Mouse (Mus musculus) embryonic stem cell, embryonic (primary cell): Measurements from ENCODE around the gene P3h2.

Experiments
- CTCF ChIA-PET, 4 experiments: fragments of 300-600 bp in 2 of 4; fragments of 350-600 bp in 2 of 4; sonication (Branson Sonifier 250); formaldehyde crosslinking; loops; one replicate each; lab custom pipeline; 2022; ENCODE audit warnings: inconsistent platforms in 2 of 4; lab: Charles Lee
- POLR2A ChIA-PET, 4 experiments: fragments of 300-600 bp in 2 of 4; fragments of 350-600 bp in 2 of 4; sonication (Branson Sonifier 250); formaldehyde crosslinking; loops; one replicate each; lab custom pipeline; 2022; ENCODE audit warnings: antibody characterized with exemption in 4 of 4, inconsistent platforms in 1 of 4; lab: Charles Lee

The P3h2 gene

DNA sequence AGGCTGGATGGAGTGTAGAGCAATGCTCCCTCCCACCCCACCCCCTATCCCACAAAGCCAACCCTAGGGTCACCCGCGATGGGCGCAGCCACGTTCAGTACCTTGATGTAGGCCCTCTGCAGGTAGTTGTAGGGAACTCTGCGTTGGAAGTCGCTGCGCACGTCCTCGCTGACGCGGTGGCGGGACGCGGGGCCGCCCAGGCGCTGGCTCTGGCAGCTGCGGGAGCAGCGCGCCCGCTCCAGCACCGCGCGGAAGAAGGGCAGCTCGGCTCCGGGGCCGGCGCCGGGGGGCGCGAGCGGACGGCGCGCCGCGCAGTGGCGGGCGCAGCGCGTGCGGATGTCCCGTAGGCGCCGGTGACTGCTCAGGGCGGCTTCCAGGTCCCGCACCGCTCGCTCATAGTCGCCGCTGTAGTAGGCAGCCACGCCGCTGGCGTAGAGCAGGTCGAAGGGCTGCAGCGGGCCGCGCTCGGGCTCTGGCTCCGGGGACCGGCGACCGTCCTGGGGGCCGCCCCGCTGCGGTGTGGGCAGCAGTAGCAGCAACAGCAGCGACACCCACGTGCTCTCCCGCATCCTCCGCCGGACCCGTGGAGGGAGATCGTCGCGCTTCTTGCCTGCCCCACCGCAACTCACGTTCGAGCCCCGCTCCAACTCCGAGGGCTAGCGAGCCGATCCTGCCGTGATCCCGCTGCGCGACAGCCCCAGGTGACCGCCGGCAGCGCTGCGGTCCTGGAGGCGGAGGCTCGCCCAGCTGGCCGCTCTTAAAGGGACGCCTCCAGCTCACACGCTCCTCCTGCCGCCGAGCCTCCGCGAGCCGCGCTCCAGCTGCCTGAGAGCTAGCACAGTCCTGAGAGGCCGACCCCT lies at the start of gene P3h2:
Gene P3h2, minus strand, starts transcription at position 670 of the 860 bp plus-strand sequence.
- ChIA-PET POLR2A (interaction anchor here in 1 of 4 experiments (1.1 kb wide), 1 partner anchor 24 kb away, joined by 3 read pairs; no protein-coding TSS in a partner anchor), CTCF (no interaction called here)

DNA sequence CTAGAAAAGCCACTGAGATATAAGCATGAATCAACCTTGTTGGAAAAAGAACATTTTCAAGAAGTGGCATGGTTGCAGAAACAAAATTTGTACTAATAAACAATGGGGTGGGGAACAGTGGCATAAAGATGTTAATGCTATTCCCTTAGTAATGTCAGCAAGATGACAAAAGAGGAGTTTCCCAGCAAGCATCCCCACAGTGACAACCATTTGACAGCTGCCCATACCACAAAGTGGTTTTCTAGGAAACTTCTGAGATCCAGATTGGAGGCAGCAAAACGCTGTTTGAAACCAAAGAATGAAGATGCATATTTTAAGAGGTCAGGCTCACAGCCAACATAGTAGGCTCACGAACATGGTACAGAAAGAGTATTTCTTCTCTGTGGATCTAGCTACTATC lies 46.7 kb upstream of the P3h2 start:
- ChIA-PET POLR2A (interaction anchor here in 1 of 4 experiments (0.6 kb wide), 1 partner anchor 1584 kb away, joined by 5 read pairs; no protein-coding TSS in a partner anchor), CTCF (interaction anchor here in 1 of 4 experiments (0.5 kb wide), 1 partner anchor 626 kb away, joined by 15 read pairs; no protein-coding TSS in a partner anchor)

DNA sequence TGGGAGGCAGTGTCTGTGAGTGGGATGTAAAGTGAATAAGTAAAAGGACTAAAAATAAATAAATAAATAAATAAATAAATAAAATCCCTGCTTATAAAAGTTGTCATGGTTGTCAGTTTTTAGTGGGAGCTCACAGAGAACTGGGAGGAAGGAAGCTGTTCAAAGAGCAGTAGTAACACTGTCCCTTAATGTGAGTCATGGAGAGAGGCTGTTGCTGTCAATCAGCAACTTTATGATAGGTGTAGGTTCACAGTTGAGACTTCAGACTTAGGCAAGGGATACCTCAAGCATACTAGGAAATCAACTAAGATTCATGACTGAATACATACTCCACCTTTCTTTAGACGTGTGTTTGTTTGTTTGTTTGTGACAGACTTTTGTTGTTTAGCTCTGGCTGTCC lies 45.4 kb upstream of the P3h2 start:
- CTCF ChIA-PET: no interaction called here

DNA sequence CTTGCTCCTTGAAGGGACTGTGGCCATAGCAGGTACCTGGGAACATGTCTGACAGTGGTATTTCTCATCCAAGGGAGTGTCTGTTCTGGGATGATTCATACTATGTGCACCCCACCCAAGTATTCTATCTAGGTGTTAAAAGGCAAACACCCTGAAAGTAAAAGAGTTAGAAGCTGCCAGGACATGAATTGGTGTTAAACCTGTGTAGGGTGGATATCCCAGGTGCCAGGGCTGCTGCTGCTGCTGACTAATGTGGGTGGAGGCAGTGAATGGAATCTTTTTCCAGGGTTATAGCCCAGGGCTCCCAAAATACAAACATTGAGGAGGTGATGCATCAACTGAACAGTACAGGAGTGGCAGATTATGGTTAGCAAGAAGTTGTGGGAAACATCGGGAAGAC lies 41.3 kb upstream of the P3h2 start:
- CTCF ChIA-PET: no interaction called here
- POLR2A ChIA-PET: no interaction called here

More for the DNA sequence above, 45.4 kb upstream of the P3h2 start:
- POLR2A ChIA-PET: no interaction called here

DNA sequence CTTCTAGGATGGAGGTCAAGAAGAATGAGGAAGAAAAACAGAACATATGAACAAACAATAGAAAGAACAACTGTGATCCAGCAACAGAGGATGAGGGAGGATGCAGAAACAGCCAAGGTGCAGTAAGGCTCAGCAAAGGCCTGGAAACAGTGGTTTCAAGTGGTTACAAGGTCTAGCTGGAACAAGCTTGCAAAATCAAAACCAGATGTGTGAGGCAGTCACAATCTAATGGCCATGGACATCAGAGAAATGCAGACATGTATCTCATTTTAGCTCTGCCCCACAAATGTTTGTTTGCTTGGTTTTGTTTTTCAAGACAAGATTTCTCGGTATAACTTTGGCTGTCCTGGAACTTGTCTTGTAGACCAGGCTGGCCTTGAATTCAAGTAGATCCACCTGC lies 25.5 kb upstream of the P3h2 start:
- ChIA-PET CTCF (no interaction called here), POLR2A (no interaction called here)

DNA sequence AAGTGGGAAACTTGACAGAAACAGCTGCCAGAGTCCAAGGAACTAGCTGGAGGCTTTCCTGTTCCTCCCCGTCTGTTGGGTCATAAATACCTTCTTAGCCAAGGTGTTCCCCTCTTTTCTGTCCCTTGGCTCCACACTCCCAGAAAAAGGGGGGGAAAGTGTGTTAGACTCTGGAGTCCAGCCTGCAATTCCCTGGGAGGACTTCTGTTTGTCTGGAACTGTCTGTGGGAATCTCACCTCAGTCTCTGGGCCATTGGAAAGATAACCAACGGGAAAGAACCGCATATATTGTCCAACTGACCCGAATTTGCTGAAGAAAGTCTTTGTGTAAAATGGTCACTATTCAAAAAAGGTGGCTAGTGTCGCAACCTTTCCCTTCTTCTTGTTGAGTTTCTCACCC lies 1.0 kb upstream of the P3h2 start:
- ChIA-PET POLR2A (interaction anchor here in 1 of 4 experiments (1.1 kb wide), 1 partner anchor 23 kb away, joined by 3 read pairs; no protein-coding TSS in a partner anchor), CTCF (no interaction called here)

DNA sequence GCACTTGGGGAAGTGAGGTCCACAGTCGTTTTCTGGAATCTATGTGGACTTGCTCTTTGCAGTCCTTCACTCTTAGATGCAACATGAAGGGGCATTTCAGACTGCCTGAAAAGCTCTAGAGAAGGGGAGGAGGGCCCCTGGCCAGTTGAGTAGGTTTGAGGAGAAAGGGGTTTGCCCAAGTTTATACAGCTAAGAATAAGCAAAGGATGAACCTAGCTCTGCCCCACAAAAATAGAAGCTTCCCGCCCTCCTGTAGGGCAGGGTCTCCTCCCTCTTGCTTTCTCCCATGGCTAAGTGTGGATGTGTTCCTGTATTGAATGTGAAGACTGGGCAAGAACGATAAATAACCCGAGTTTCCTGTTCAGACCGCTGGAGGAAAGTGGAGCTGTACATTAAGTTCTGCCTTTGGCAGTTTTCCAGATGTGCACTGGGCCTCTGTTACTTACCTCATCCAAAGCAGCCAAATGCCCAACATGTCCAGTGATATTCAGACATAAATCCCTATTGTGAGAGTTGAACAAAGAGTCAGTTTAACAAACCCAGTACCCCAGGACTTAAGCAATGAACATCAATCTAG lies 545 bp upstream of the P3h2 start:
- ChIA-PET POLR2A (interaction anchor here in 1 of 4 experiments (1.1 kb wide), 1 partner anchor 23 kb away, joined by 3 read pairs; no protein-coding TSS in a partner anchor), CTCF (no interaction called here)

DNA sequence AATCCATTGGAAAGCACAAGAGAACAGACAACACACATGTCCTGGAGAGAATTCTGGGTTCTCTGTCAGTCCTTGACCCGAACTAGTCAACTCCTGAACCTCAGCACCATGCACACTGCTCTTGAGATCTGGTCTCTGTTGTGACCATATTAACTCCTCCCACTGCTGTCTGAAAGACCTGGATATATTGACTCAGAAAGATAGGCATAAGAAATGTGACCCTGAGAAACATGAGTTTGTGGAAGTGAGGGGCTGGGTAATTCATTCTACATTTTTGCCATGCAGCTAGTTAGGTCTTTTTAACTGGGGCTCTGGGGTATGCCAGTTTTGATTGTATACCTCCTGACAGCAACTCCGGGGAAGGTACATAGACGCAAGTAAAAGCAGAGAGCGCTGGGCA lies 1.3 kb downstream of the P3h2 start:
- ChIA-PET POLR2A (no interaction called here), CTCF (no interaction called here)

DNA sequence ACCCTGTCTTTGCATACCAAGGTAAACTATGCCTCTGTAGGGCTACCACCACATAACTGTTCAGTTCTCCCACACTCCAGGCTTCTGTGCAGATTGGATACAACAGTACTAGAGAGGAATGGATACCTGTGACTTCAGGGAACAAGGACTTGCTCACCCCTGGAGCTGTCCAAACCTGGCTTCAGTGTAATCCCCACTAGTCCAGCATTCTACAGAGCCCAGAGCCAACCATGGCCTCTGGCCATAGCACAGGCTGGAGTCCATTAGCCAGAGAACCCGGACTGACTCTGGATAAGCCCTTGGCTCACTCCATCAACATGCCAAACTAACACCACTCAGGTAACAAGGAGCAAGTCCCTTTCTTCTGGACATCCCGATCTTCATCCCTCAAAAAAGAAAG lies 2.7 kb downstream of the P3h2 start:
- ChIA-PET CTCF (no interaction called here), POLR2A (interaction anchor here in 1 of 4 experiments (0.6 kb wide), 1 partner anchor 1038 kb away, joined by 5 read pairs; no protein-coding TSS in a partner anchor)

DNA sequence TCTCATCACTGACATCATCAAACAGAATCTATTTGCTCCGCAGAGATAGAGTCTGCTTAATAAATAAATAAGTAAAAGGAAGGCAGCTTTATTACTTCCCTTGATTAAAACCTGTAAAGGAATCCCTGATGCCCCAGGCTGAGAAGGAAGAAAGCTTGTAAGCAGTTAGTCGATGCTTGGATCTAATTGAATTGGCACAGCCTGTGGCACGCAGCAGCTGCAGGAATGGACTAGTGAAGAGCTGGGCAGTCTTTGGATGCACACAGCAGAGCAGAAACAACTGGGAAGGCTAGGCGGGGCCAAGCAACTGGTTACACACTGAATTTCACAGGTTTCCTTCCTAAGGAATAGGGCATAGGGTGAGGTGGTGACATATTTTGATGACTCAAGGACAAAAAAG lies 5.4 kb downstream of the P3h2 start:
- POLR2A ChIA-PET: interaction anchor here in 2 of 4 experiments (0.6 to 1.2 kb wide), 3 partner anchors 17 to 265 kb away, joined by 3 to 4 read pairs (median 3); no protein-coding TSS in a partner anchor
- CTCF ChIA-PET: interaction anchor here in 2 of 4 experiments (0.6 kb wide), 2 partner anchors 107 to 278 kb away, joined by 3 to 4 read pairs; no protein-coding TSS in a partner anchor

DNA sequence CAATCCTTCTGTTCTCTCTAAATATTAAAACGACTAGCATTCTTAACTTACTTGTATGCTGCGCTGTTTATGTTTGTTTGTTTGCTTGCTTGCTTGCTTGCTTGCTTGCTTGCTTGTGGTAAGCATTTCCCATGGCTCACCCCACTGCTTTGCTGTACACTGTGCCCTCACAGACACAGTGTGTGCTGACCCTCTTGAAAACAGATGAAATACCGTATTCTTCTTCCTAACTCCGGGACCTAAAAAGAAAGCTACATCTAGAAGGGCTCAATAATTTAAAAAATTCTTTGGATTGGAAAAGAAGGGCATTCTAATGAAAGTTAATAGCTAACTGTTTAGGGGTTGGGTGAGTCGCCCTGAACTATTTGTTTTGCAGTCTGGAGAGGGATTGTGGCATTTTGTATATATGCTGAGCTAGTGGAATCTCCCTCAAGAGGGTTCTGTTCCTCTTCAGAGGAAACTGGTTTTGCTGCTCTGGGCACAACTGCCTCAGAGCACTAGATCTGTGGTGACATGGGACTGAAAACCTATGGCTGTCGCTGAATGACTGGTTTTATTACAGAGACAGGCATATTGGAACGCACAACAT lies 9.8 kb downstream of the P3h2 start:
- ChIA-PET CTCF (no interaction called here), POLR2A (interaction anchor here in 1 of 4 experiments (0.6 to 1.1 kb wide), 2 partner anchors 13 to 621 kb away, joined by 3 read pairs; no protein-coding TSS in a partner anchor)

DNA sequence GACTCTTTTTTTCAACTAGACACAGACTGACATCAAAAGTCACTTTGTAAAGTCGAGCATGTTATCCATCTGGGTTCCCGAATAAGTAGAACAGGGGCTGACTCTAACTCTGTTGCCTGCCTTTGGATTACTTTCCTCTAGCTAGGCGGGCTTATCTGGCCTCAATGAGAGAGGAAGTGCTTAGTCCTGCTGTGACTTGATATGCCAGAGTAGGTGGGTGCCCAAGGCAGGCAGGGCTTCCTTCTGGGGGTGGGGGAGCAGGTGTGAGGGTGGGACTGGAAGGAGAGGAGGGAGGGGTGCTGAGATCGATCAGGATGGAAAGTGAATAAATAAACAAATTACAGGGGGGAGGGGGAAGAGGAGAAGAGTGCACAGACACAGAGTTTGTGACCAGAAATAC lies 11.7 kb downstream of the P3h2 start:
- CTCF ChIA-PET: no interaction called here
- POLR2A ChIA-PET: no interaction called here

DNA sequence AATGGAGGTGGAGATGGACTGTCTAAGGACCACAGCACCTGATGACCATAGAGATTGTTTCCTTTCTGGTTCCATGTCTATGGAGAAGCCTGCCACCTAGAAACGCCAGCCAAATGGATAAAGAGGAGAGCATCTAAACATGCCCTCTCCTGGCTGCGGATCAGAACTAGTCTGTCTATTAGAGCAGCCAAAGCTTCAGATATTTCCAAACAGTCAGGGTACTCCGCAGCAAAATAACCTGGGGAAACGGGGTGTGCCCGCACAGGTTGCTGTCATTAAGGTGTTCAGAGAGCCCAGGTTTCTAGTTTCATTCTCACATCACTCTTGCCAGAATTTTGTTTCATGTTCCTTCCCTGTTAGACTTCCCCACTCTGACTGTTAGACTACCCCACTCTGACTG lies 16.6 kb downstream of the P3h2 start:
- CTCF ChIA-PET: no interaction called here

DNA sequence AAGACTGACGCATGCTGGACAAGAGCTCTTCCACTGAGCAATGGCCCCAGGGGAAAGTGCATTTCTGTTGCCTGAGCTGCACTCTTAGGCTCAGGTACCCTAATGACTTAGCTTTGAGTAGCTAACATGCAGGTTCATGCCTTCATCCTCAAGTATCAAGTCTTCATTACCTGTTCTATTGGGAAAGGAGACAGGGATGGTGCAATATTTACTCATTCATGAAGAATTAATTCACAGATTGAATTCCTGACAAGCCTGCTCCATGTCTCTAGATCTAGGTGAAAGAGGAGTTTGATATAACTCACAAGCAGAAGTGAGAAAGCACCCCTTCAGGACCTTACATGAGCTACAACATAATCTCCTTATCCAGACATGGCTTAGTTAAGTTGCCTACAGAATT lies 17.3 kb downstream of the P3h2 start:
- ChIA-PET CTCF (interaction anchor here in 1 of 4 experiments (0.7 kb wide), 1 partner anchor 458 kb away, joined by 9 read pairs; no protein-coding TSS in a partner anchor), POLR2A (interaction anchor here in 1 of 4 experiments (0.7 kb wide), 1 partner anchor 28 kb away, joined by 5 read pairs; no protein-coding TSS in a partner anchor)

More for the DNA sequence above, 16.6 kb downstream of the P3h2 start:
- POLR2A ChIA-PET: no interaction called here

DNA sequence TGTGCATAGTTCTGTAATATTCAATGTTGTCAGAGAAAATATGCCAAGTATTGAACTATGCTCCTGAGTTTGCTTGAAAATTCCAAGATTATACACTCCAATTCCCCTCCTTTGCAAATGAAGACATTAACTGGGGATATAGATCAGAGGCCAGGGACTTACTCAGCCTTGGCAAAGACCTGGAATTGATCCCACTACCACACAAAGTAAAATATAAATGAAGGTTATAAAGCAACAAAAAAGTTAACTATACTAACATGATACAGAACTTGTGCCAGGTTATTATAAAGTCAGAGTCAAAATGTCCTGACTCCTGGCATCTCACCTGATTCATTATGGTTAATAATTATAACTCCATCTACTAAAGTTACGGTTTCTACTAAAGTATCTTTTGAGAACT lies 18.6 kb downstream of the P3h2 start:
- POLR2A ChIA-PET: no interaction called here
- CTCF ChIA-PET: no interaction called here

DNA sequence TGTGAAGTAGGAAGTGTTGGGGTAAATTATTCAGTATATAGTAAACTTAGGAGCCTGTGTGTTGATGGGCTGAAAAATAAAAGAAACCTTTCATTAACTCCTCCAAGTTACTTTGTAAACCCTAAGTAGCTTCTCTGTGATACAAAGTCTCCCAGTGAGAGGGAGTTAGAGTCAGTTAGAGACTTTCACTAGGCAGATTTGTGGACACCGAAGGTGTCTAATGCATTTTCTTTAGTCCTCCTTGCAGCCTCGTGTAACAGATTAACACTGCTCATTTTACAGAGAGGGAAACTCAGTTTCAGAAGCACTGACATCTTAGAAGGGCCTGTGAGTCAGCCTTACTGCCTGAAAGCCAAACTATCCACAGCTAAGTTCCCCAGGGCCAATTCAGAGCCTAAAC lies 20.4 kb downstream of the P3h2 start:
- ChIA-PET POLR2A (no interaction called here), CTCF (no interaction called here)

DNA sequence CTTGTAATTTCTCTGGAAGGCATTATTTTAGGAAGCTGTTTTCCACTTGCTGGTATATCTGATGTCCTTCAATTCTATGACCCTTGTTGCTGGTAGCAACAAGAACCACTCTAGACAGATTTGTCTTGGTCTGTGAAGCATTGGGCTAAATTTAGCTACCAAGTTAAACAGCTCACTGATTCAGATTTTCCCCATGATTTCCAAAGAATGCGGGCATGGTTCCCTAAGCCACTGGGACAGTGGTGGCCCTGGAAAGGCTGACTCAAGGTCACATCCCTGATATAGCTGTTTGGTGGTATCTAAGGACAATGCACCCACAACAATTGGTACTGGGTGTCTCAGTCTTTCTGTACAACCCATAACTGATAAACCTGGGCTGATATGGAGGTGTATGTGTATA lies 22.8 kb downstream of the P3h2 start:
- ChIA-PET CTCF (no interaction called here), POLR2A (interaction anchor here in 1 of 4 experiments (1.3 kb wide), 1 partner anchor 13 kb away, joined by 3 read pairs; no protein-coding TSS in a partner anchor)

DNA sequence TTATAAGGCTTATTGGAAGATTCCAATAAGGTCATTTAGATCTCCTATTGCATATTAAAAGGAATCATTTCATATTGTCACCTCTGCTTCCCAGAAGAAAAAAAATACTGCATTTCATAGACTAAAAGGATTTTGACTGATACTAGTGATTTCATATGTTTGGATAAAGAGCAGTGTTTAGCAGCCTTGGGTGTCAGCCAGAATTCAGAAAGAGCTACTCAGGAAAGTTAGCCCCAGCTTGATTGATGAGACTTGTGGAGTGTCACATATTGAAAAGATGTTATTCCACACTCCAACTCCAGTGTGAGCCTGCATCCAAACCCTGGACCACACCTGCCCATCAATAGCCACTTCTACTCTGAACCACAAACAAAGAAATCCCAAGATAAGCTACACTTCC lies 23.2 kb downstream of the P3h2 start:
- POLR2A ChIA-PET: interaction anchor here in 1 of 4 experiments (1.3 kb wide), 1 partner anchor 13 kb away, joined by 3 read pairs; no protein-coding TSS in a partner anchor

DNA sequence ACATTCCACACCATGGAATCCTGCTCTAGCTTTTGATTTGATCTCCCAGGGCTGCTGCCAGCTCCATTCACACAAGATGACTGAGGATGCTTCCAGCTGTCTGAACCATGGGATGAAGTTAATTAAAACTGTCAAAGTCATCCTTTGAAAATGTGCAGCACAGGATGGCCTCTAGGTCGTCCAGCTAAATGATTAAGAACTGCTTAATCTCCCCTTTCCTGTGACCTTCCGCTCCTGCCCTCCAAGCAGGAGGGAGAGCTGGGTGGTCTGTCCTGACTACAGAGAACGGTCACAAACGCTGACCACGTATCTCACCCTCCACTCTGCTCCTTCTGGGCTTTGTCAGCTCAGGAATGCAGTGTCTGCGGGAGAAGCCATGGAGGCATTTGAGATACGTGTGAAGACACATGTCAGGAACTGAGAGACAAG lies 26.6 kb downstream of the P3h2 start:
- ChIA-PET CTCF (interaction anchor here in 1 of 4 experiments (1.0 kb wide), 1 partner anchor 120 kb away, joined by 3 read pairs; no protein-coding TSS in a partner anchor), POLR2A (no interaction called here)

More for the DNA sequence above, 23.2 kb downstream of the P3h2 start:
- CTCF ChIA-PET: no interaction called here
